Mouse (Mus musculus) heart, adult 2 months (tissue): ENCODE results near the gene Emid1.

Source experiments
- CTCF ChIP-seq: fragments of 200-600 bp; IDR thresholded peaks from 2 replicates; pipeline ENCODE4 v1.8.1; 2022; ENCODE audit warnings: antibody characterized with exemption, mild to moderate bottlenecking, moderate library complexity
- EP300 ChIP-seq: fragments of 200-500 bp; IDR thresholded peaks from 2 replicates; pipeline ENCODE4 v1.6.1; 2011; ENCODE audit warnings: low read depth, low read length, control low read depth; ENCODE audit not compliant: insufficient read depth
- POLR2A ChIP-seq: fragments of 200-500 bp; IDR thresholded peaks from 2 replicates; pipeline ENCODE4 v1.6.1; 2011; ENCODE audit warnings: mild to moderate bottlenecking, low read depth, low read length, control low read depth; ENCODE audit not compliant: insufficient read depth

GRCm38 (mm10) chr11:5096480-5097020 lies 55.5 kb downstream of the Emid1 start:
- no peak for TF ChIP-seq POLR2A
- TF ChIP-seq CTCF: no peak
- no peak for TF ChIP-seq EP300
